Mouse (Mus musculus) adrenal gland (tissue): Measurements from ENCODE around the gene Acp4.
"Not testable (repeated sequence)": the region's sequence is repeated elsewhere in the genome, so short reads cannot be mapped to it uniquely, and the experiment has no call there.

Experiments
- intact Hi-C: fragments of 180-260 bp; cut with DNase I; formaldehyde crosslinking; loops from one replicate; pipeline ENCODE4 v1.15.1; 2025

The Acp4 gene

GRCm38 (mm10) chr7:44262791-44263643 lies 5.8 kb upstream of the Acp4 start:
- intact Hi-C loops, result loop anchor here (2.0 to 5.0 kb wide), 3 partner anchors 54 to 224 kb away; no protein-coding TSS in a partner anchor

- intact Hi-C loops, result loop anchor here (5.0 kb wide), 2 partner anchors 56 to 226 kb away; no protein-coding TSS in a partner anchor
Observed at GRCm38 (mm10) chr7:44261147-44261546, 4.0 kb upstream of the Acp4 start, which contains the start of gene Gm15517. Gene Gm15517, plus strand, starts transcription at chr7:44261447.

GRCm38 (mm10) chr7:44260410-44260809 lies 3.2 kb upstream of the Acp4 start:
- intact Hi-C loops, result loop anchor here (5.0 kb wide), 2 partner anchors 57 to 227 kb away; no protein-coding TSS in a partner anchor

GRCm38 (mm10) chr7:44254930-44255329 lies 2.2 kb downstream of the Acp4 start:
- intact Hi-C loops, result no loop called here

- intact Hi-C loops, result no loop called here
Observed at GRCm38 (mm10) chr7:44253023-44253616, 4.1 kb downstream of the Acp4 start.

GRCm38 (mm10) chr7:44250732-44251275 lies 6.4 kb downstream of the Acp4 start:
- intact Hi-C loops, result not testable (repeated sequence)

- intact Hi-C loops, result no loop called here
Observed at GRCm38 (mm10) chr7:44249248-44249647, 7.9 kb downstream of the Acp4 start.

GRCm38 (mm10) chr7:44247971-44248370 lies 9.2 kb downstream of the Acp4 start:
- intact Hi-C loops, result no loop called here

GRCm38 (mm10) chr7:44246984-44247470 lies 10.2 kb downstream of the Acp4 start:
- intact Hi-C loops, result no loop called here

GRCm38 (mm10) chr7:44246055-44246983 lies 10.9 kb downstream of the Acp4 start, which contains the start of the genes 1700028J19Rik and 2410002F23Rik:
Gene 1700028J19Rik, minus strand, starts transcription at chr7:44246695.
Gene 2410002F23Rik, plus strand, starts transcription at chr7:44246722.
- intact Hi-C loops, result no loop called here

- intact Hi-C loops, result no loop called here
Observed at GRCm38 (mm10) chr7:44244080-44244479, 13.1 kb downstream of the Acp4 start.

- intact Hi-C loops, result no loop called here
Observed at GRCm38 (mm10) chr7:44241163-44241562, 16.0 kb downstream of the Acp4 start.

- intact Hi-C loops, result no loop called here
Observed at GRCm38 (mm10) chr7:44240712-44241111, 16.5 kb downstream of the Acp4 start.

- intact Hi-C loops, result no loop called here
Observed at GRCm38 (mm10) chr7:44239913-44240312, 17.3 kb downstream of the Acp4 start.

- intact Hi-C loops, result no loop called here
Observed at GRCm38 (mm10) chr7:44235909-44236308, 21.3 kb downstream of the Acp4 start, which contains the start of gene Gm36864. Gene Gm36864, plus strand, starts transcription at chr7:44236177.

GRCm38 (mm10) chr7:44225076-44225475 lies 32.1 kb downstream of the Acp4 start, which contains the start of gene Klk1:
Gene Klk1, plus strand, starts transcription at chr7:44225360.
- intact Hi-C loops, result no loop called here

- intact Hi-C loops, result not testable (repeated sequence)
Observed at GRCm38 (mm10) chr7:44222335-44222734, 34.8 kb downstream of the Acp4 start.

- intact Hi-C loops, result not testable (repeated sequence)
Observed at GRCm38 (mm10) chr7:44221601-44222000, 35.6 kb downstream of the Acp4 start.

- intact Hi-C loops, result no loop called here
Observed at GRCm38 (mm10) chr7:44215645-44216044, 41.5 kb downstream of the Acp4 start, which contains the start of gene Klk1b5. Gene Klk1b5, plus strand, starts transcription at chr7:44215945.

GRCm38 (mm10) chr7:44208307-44208706 lies 48.9 kb downstream of the Acp4 start:
- intact Hi-C loops, result no loop called here
